Mouse (Mus musculus) liver, embryonic 11.5 days (tissue): Measurements from ENCODE around the gene Arhgap4. TPM values are rescaled to one million over a fixed set of nuclear protein-coding genes. Genes with fewer than 3 reads are reported as not detected.
A peak's percentile ranks its signal among the peaks of the same experiment; 100 is the strongest.

Source experiments
- ATAC-seq: fragments of 200-750 bp; cut with Nextera tagmentation; replicated peaks from 2 replicates; pipeline ENCODE4 v1.8.0; 2017; ENCODE audit warnings: moderate number of reproducible peaks, mild to moderate bottlenecking, moderate TSS enrichment, moderate library complexity; ENCODE audit not compliant: low FRiP score
- DNase-seq: peaks from one replicate; pipeline ENCODE4 v3.0.0-alpha.2; 2017; ENCODE audit warnings: low spot score
- H3K27ac ChIP-seq: fragments of 300-500 bp; sonication (generic); 2 replicates; pipeline ENCODE4 v1.5.1; 2014; ENCODE audit warnings: mild to moderate bottlenecking, low read depth, low read length, control low read depth
- H3K27me3 ChIP-seq: fragments of 300-500 bp; sonication (generic); replicated peaks from 2 replicates; pipeline ENCODE4 v1.6.1; 2014; ENCODE audit warnings: low read length, mixed read lengths; ENCODE audit not compliant: control insufficient read depth, insufficient read depth
- H3K36me3 ChIP-seq: fragments of 300-500 bp; sonication (generic); 2 replicates; pipeline ENCODE4 v1.6.1; 2014; ENCODE audit warnings: mild to moderate bottlenecking, low read length, moderate library complexity, mixed read lengths; ENCODE audit not compliant: control insufficient read depth, insufficient read depth
- H3K4me1 ChIP-seq: fragments of 300-500 bp; sonication (generic); replicated peaks from 2 replicates; pipeline ENCODE4 v1.6.1; 2014; ENCODE audit warnings: low read length, mixed read lengths; ENCODE audit not compliant: control insufficient read depth, insufficient read depth
- H3K4me2 ChIP-seq: fragments of 300-500 bp; sonication (generic); 2 replicates; pipeline ENCODE4 v1.6.1; 2014; ENCODE audit warnings: mild to moderate bottlenecking, control low read depth, moderate library complexity
- H3K4me3 ChIP-seq: fragments of 300-500 bp; sonication (generic); 2 replicates; pipeline ENCODE4 v1.5.1; 2014; ENCODE audit warnings: low read depth, low read length, control low read depth
- H3K9ac ChIP-seq: fragments of 300-500 bp; sonication (generic); 2 replicates; pipeline ENCODE4 v1.6.1; 2014; ENCODE audit warnings: low read depth, low read length, control low read depth
- H3K9me3 ChIP-seq: fragments of 300-500 bp; sonication (generic); 2 replicates; pipeline ENCODE4 v1.6.1; 2016; ENCODE audit warnings: low read length, inconsistent platforms, mixed read lengths; ENCODE audit not compliant: control insufficient read depth
- WGBS: fragments of 180-500 bp; shearing (Covaris S2); extraction: QIAGEN DNeasy Blood & Tissue Kit; methylation state at CpG from one replicate; pipeline ENCODE4 v1.1.7; 2014; 5-methylcytosine and 5-hydroxymethylcytosine counted together
- polyA plus RNA-seq: library from polyadenylated mRNA; unstranded; fragments of >200 nt; fragmentation: Nextera tagmentation; extraction: Ambion mirVana; gene quantifications from 2 replicates; pipeline ENCODE4 v1.2.1, GENCODE M21; 2014

Gene Arhgap4
- polyA plus RNA-seq, result 10.2 and 12.9 TPM in 2 replicates

GRCm38 (mm10) chrX:73921823-73922549, at the start of gene Arhgap4, which contains the start of gene Naa10:
Arhgap4 (minus strand) TSS chrX:73921870.
Naa10 (minus strand) TSS chrX:73921944.
- Histone ChIP-seq H3K27ac (peak within 1 kb of the TSS; percentile 79), H3K9me3 (no peaks in the 10 kb centered on the region), H3K27me3 (peaks cover 2% of the 10 kb centered on the region), H3K4me3 (peak within 1 kb of the TSS; percentile 68), H3K36me3 (no peaks in the 10 kb centered on the region; the same call in 1 of the 2 replicates), H3K4me2 (peak within 1 kb of the TSS; percentile 79), H3K4me1 (no peaks in the 10 kb centered on the region), H3K9ac (peak within 1 kb of the TSS; percentile 75)
- WGBS, result 11% methylated on average over 42 of the region's 43 CpGs
- DNase-seq (peak; percentile 79), ATAC-seq (peak; percentile 97)

- DNase-seq, result no peak
- Histone ChIP-seq H3K36me3 (no peaks in the 10 kb centered on the region), H3K4me2 (peak overlapping the region; percentile 22), H3K9me3 (no peaks in the 10 kb centered on the region), H3K27me3 (peaks cover 9% of the 10 kb centered on the region), H3K4me3 (no peak overlapping the region), H3K27ac (peak overlapping the region; percentile 84), H3K4me1 (peaks cover 6% of the 10 kb centered on the region), H3K9ac (no peak overlapping the region)
- ATAC-seq, result 0 out of 2 replicates have a peak, but pooled peaks have one; percentile 24
These were observed 49.1 kb upstream of the Arhgap4 start for GRCm38 (mm10) chrX:73970781-73971180.

- DNase-seq (no peak), ATAC-seq (peak; percentile 53)
- Histone ChIP-seq H3K4me3 (no peak overlapping the region), H3K4me2 (peak overlapping the region; percentile 41), H3K4me1 (peaks cover 6% of the 10 kb centered on the region), H3K27ac (peak overlapping the region; percentile 84), H3K36me3 (no peaks in the 10 kb centered on the region), H3K9me3 (no peaks in the 10 kb centered on the region), H3K27me3 (peaks cover 9% of the 10 kb centered on the region), H3K9ac (no peak overlapping the region)
- WGBS, result 49% methylated on average over 2 of the region's 2 CpGs
These were observed 48.1 kb upstream of the Arhgap4 start for GRCm38 (mm10) chrX:73969729-73970128.

- H3K4me2 ChIP-seq, result peak overlapping the region; percentile 41
- no peak overlapping the region for H3K4me3 ChIP-seq
- no peaks in the 10 kb centered on the region for H3K36me3 ChIP-seq
- peaks cover 10% of the 10 kb centered on the region for H3K4me1 ChIP-seq
- peak overlapping the region; percentile 84 for H3K27ac ChIP-seq
- H3K27me3 ChIP-seq, result peaks cover 9% of the 10 kb centered on the region
- DNase-seq (no peak), ATAC-seq (no peak; the same call in 1 of the 2 replicates)
- no peak overlapping the region for H3K9ac ChIP-seq
- no peaks in the 10 kb centered on the region for H3K9me3 ChIP-seq
- 52% methylated on average over 1 of the region's 1 CpGs for WGBS
These were observed 47.5 kb upstream of the Arhgap4 start for GRCm38 (mm10) chrX:73969167-73969566.

- peak overlapping the region; percentile 79 for H3K4me3 ChIP-seq
- H3K4me2 ChIP-seq, result peak overlapping the region; percentile 56
- DNase-seq (peak; percentile 87), ATAC-seq (peak; percentile 73)
- H3K36me3 ChIP-seq, result peaks cover under 1% of the 10 kb centered on the region; the same call in 1 of the 2 replicates
- WGBS, result 10% methylated on average over 55 of the region's 60 CpGs
- H3K27ac ChIP-seq, result peak overlapping the region; percentile 98
- H3K27me3 ChIP-seq, result peaks cover 9% of the 10 kb centered on the region
- H3K9ac ChIP-seq, result peak overlapping the region; percentile 86
- peaks cover 18% of the 10 kb centered on the region for H3K4me1 ChIP-seq
- no peaks in the 10 kb centered on the region for H3K9me3 ChIP-seq
These were observed 45.8 kb upstream of the Arhgap4 start for GRCm38 (mm10) chrX:73967177-73968075.

- Histone ChIP-seq H3K9ac (peak within 1 kb of the TSS; percentile 86), H3K36me3 (peaks cover 3% of the 10 kb centered on the region; the same call in 1 of the 2 replicates), H3K4me3 (peak within 1 kb of the TSS; percentile 79), H3K4me1 (peaks cover 18% of the 10 kb centered on the region), H3K4me2 (peak within 1 kb of the TSS; percentile 87), H3K9me3 (no peaks in the 10 kb centered on the region), H3K27ac (peak within 1 kb of the TSS; percentile 98), H3K27me3 (peaks cover 9% of the 10 kb centered on the region)
- ATAC-seq (peak; percentile 56), DNase-seq (peak; percentile 82)
- 12% methylated on average over 56 of the region's 58 CpGs for WGBS
These were observed 44.8 kb upstream of the Arhgap4 start, which contains the start of gene Hcfc1 for GRCm38 (mm10) chrX:73966248-73967176. Hcfc1 (minus strand) TSS chrX:73966357.

GRCm38 (mm10) chrX:73965307-73965706, 43.6 kb upstream of the Arhgap4 start:
- no peaks in the 10 kb centered on the region for H3K9me3 ChIP-seq
- H3K4me2 ChIP-seq, result peak overlapping the region; percentile 87
- H3K36me3 ChIP-seq, result peaks cover 3% of the 10 kb centered on the region; the same call in 1 of the 2 replicates
- peaks cover 18% of the 10 kb centered on the region for H3K4me1 ChIP-seq
- H3K27me3 ChIP-seq, result peaks cover 9% of the 10 kb centered on the region
- peak overlapping the region; percentile 79 for H3K4me3 ChIP-seq
- H3K9ac ChIP-seq, result peak overlapping the region; percentile 86
- 13% methylated on average over 20 of the region's 20 CpGs for WGBS
- H3K27ac ChIP-seq, result peak overlapping the region; percentile 98
- DNase-seq, result no peak
- ATAC-seq, result no peak
